Mouse (Mus musculus) left cerebral cortex, postnatal 36 days (tissue): ENCODE measurements around the gene Atp11a. TPM values are rescaled to one million over a fixed set of nuclear protein-coding genes. Genes with fewer than 3 reads are reported as not detected.

Source experiments
- DNase-seq, 2 experiments: peaks; one replicate each; pipeline ENCODE4 v3.0.0; 2021 to 2022; ENCODE audit warnings: low spot score in 2 of 2, mixed read lengths in 1 of 2
- intact Hi-C: fragments of 180-260 bp; cut with DNase I; formaldehyde crosslinking; loops from one replicate; pipeline ENCODE4 v1.15.1; 2025
- total RNA-seq, 2 experiments: library from RNA; stranded (reverse); gene quantifications; 2 replicates each; pipeline ENCODE4 v1.2.3; 2021

Gene Atp11a
- total RNA-seq, result 10 to 100 TPM; 39.7 to 52.2 TPM

GRCm38 (mm10) chr8:12756391-12757157 lies at the start of gene Atp11a:
Atp11a (plus strand) TSS chr8:12757014.
- intact Hi-C loops, result loop anchor here (1.0 kb wide), 1 partner anchor 84 kb away; the partner anchor contains the start of gene Tubgcp3
- peak; percentile 49 to 78 for DNase-seq

GRCm38 (mm10) chr8:12711623-12712022 lies 45.2 kb upstream of the Atp11a start:
- DNase-seq, result no peak
- intact Hi-C loops, result no loop called here

GRCm38 (mm10) chr8:12715861-12716585 lies 40.8 kb upstream of the Atp11a start:
- intact Hi-C loops, result no loop called here
- DNase-seq, result no peak

- intact Hi-C loops, result no loop called here
- DNase-seq, result no peak
Observed at GRCm38 (mm10) chr8:12719091-12719490, 37.7 kb upstream of the Atp11a start.

DNA sequence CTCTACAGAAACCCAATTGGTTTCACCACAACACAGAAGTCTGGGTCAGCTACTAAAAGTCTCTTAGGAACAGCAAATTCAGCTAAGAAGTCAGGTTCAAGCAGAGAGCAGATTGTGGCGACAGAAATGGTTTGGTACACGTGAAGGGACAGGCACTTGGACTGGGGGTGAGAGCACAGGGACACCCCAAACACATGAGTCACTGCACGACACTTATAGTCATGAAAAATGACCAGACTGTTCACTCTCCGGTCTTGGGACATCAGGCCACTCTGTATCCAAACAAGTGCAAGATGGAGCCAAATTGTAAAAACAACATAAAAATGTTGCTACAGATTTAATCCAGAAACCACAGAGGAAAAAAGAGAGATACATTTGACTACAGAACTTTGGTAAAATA lies 28.2 kb upstream of the Atp11a start:
- DNase-seq, result no peak
- intact Hi-C loops, result no loop called here

DNA sequence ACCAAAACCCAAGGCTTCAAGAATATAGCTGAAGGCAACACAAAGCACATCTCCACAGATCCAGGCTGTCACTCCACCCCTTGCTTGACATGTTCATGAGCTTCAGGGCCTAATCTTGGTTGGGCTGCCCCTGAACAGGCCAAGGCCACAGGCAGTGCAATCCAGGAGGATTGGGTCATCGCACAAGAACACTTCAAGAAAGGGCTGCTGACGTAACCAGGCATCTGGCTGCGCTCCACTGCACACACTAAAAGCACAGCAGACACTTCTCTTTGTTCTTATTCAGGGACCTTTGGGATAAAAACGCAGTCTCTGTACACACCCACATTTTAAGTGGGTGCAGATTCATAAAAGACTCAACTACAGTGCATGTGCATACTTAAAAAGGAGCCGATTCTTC lies 26.0 kb upstream of the Atp11a start:
- peak in 1 of 2 experiments; percentile 30 for DNase-seq
- intact Hi-C loops, result no loop called here

DNA sequence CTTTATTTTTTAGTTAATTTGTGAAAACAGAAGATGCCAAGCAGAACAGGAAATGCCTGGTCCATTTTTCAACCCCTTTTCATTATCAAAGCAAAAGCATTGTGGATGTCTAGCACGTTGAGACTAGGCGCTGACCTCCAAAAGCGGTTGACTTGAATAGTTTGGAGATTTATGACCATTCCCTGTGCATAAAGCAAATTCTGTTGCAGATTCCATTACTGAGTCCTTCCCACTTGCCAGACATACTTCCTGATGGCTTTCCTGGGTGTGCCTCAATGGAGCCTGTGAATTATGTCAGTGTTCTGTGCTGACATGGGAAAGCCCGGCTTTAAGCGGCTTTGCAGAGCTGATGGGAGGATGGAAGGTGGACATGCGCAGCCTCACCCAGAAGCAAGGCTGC lies 24.4 kb upstream of the Atp11a start:
- intact Hi-C loops, result no loop called here
- DNase-seq, result no peak

DNA sequence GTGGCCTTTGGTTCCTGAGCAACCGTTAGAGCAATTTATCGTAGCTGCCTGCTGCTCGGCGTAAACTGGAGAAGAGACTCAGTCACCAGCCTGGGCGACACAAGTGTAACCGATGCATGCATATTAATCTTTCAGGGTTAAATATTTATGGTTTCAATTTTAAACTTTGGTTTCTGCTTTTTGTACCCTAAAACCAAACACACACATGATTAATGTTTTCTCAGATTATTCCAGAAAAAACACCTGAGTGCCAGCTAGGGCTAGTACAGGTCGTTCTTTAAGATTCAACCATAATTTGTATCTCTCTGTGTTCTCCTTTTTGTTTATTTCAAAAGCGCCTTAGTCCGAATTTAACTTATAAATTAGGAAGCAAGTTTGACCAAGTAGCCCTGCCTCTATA lies 17.7 kb upstream of the Atp11a start:
- no peak for DNase-seq
- intact Hi-C loops, result no loop called here

GRCm38 (mm10) chr8:12743390-12743789 lies 13.4 kb upstream of the Atp11a start:
- intact Hi-C loops, result no loop called here
- no peak for DNase-seq

- intact Hi-C loops, result no loop called here
- no peak for DNase-seq
Observed at GRCm38 (mm10) chr8:12748183-12748582, 8.6 kb upstream of the Atp11a start.

DNA sequence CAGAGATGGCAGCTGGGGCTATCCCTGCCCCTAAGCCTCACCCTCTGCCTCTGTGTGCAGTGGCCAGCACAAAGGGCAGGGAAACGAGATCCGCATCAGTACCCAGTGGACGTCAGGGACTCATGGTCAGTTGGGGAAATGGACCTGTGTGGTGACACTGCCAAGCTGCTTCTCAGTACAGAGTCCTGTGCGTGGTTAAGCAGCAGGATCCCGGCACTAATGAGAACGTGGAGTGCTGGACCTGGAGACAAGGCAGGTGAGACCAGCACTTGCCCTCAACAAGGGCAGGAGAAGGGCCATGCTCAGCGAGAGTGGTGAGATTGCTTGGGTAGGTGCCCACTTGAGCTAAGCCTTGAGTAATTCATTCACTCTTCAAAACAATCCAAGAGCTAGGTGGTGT lies 7.7 kb upstream of the Atp11a start:
- intact Hi-C loops, result no loop called here
- DNase-seq, result no peak

DNA sequence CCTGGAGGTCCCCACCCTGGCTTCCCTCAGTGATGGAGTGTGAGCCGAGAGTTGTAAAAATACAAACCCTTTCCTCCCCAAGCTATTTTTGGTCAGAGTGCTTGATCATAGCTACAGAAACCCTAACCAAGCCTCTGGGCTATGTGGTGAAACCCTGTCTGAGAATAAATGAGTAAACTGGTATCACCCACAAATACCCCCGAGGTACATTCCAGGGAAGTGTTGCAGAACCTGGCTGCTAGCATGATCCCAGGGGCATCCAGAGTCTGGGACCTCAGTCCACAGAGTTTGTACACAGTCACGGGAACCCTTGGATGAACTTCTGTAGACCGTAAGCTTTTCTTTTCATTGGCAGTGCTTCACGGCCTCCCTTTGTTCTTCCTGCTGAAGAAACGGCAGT lies 3.8 kb upstream of the Atp11a start:
- intact Hi-C loops, result no loop called here
- DNase-seq, result no peak

GRCm38 (mm10) chr8:12754115-12754514 lies 2.7 kb upstream of the Atp11a start:
- no peak for DNase-seq
- intact Hi-C loops, result no loop called here

- no peak for DNase-seq
- intact Hi-C loops, result no loop called here
Observed at GRCm38 (mm10) chr8:12755312-12755711, 1.5 kb upstream of the Atp11a start.

DNA sequence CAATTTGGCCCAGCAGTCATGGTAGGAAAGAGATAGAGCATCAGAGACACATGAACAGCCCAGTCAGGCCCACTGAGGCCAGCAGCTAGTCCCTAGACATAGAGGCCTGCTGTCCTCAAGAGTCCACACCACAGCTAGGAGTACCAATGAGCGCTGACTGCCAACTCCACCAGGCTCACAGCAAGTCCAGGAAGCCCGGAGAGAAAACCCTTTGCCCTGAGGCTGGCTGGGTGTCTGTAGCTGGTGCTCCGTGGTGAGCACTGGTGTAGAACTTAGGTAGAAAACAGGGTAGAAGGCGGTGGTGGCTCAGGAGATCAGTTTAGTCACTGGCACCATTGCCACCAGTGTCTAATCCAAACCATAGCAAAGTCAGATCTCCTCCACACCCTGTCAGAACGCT lies 988 bp upstream of the Atp11a start:
- no peak for DNase-seq
- intact Hi-C loops, result no loop called here

DNA sequence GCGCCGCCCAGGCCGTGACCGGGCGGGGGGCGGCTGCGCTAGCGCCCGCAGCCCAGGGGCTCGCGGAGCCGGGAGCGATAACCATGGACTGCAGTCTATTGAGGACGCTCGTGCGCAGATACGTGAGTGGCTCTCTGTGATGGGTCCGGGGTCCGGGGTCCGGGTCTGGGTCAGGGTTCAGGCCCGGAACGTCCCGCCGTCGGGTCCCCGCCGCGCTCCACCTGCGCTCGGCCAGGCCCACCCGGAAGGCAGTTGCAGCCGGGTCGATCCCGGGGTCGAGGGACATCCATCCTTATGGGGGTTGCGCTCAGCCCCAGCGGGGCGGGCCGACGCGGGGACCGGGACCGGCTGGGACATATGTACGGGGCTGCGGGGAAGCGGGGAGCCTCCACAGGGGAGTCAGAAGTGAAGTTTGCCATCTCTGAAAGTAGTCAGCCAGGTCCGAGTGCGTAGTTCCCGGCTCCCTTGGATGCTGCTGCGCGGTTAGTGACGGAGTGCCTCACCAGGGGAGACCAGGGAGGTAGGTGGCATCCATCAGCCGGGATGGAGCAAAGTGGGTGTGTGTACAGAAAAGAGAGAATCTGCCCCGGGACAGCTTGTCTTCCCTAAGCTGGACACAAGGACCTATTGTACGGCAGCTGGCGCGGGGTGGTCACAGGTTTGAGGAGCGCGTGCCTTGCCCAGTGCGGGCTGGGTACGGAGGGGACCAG lies 572 bp downstream of the Atp11a start:
- intact Hi-C loops, result loop anchor here (1.0 kb wide), 1 partner anchor 85 kb away; the partner anchor contains the start of gene Tubgcp3
- peak; percentile 39 to 45 for DNase-seq

DNA sequence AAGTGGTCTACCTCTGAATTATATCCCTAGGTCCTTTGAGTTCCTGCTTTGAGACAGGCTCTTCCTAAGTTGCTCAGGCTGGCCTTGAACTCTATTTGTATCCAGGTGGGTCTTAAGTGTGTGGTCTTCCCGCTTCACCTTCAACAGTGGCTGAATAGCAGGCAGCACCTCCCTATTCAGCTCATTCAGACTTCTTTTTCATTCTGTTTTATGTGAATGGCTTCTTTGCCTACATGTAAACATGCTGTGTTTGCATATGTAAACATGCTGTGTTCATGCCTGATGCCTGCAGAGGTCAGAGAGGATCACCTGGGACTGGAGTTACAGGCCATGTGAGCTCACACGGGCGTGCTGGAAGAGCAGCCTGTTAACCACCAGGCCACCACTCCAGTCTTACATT lies 3.1 kb downstream of the Atp11a start:
- intact Hi-C loops, result no loop called here
- no peak for DNase-seq

DNA sequence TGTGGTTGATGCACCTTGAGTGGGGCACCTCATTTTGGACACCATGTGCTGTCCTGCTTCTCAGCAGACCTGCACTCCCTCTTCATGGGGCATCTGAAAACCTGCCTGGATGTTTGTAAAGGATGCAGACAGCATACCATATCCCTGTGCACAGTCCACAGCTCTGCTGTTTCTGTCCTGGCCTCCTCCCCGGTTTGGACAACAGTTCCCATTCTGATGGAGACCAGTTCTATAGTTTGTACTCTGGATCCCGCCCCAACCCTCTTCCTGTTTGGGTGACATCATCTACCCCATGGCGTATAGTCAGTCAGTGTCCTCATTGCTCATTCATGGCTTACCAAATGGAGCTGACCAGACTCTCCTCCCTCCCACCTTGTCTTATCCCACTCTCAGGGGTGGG lies 5.1 kb downstream of the Atp11a start:
- intact Hi-C loops, result no loop called here
- no peak for DNase-seq

- intact Hi-C loops, result no loop called here
- DNase-seq, result no peak
Observed at GRCm38 (mm10) chr8:12763565-12764108, 6.8 kb downstream of the Atp11a start.

DNA sequence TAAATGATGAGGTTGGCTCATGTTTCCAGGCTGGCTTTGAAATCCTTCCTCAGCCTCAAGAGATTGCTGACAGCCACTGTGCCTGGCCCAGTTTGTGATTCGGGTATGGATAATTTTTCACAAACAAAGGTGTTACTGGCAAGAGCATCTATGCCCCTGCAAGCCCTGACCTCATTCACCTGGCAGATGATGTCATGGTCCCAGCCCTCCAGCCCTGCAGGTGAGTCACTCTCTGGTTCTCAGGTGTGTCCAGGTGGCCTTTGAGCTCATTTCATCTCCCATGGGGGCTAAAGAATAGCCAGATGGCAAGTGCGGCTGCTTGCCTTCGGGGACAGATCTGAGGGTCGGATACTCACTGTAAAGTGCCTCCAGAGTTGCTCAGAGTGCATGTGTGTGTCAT lies 8.2 kb downstream of the Atp11a start:
- intact Hi-C loops, result no loop called here
- DNase-seq, result no peak
